Mouse (Mus musculus): ENCODE results near the gene Hist1h2bh.
A peak's percentile ranks its signal among the peaks of the same experiment; 100 is the strongest.
"Not testable (repeated sequence)": the region's sequence is repeated elsewhere in the genome, so short reads cannot be mapped to it uniquely, and the experiment has no call there.

The Hist1h2bh gene

GRCm38 (mm10) chr13:23551931-23552914 is 9.0 kb upstream of the Hist1h2bh start:
- DNase-seq (ENCODE audit: low spot score in 2 of 2), result no peak

- DNase-seq (ENCODE audit: low spot score in 2 of 2), result peak; percentile 85 to 90
These were observed 8.1 kb upstream of the Hist1h2bh start, which contains the start of gene Hist1h4f for GRCm38 (mm10) chr13:23551146-23551834. Gene Hist1h4f (minus strand): TSS chr13:23551648.

- no peak for DNase-seq (ENCODE audit: low spot score in 2 of 2)
These were observed 7.6 kb upstream of the Hist1h2bh start for GRCm38 (mm10) chr13:23550761-23551145.

- no peak for DNase-seq (ENCODE audit: low spot score in 2 of 2)
These were observed 3.5 kb upstream of the Hist1h2bh start for GRCm38 (mm10) chr13:23546694-23547093.

GRCm38 (mm10) chr13:23544787-23545120 is 1.6 kb upstream of the Hist1h2bh start:
- DNase-seq (ENCODE audit: low spot score in 2 of 2), result not testable (repeated sequence)

GRCm38 (mm10) chr13:23543965-23544786 is 984 bp upstream of the Hist1h2bh start, which contains the start of gene Hist1h3f:
Gene Hist1h3f (plus strand): TSS chr13:23544052.
- peak; percentile 67 to 77 for DNase-seq (ENCODE audit: low spot score in 2 of 2)

GRCm38 (mm10) chr13:23542225-23542980 is 789 bp downstream of the Hist1h2bh start:
- DNase-seq (ENCODE audit: low spot score in 2 of 2), result not testable (repeated sequence)

- no peak for DNase-seq (ENCODE audit: low spot score in 2 of 2)
These were observed 1.7 kb downstream of the Hist1h2bh start for GRCm38 (mm10) chr13:23541497-23541896.

- not testable (repeated sequence) for DNase-seq (ENCODE audit: low spot score in 2 of 2)
These were observed 3.4 kb downstream of the Hist1h2bh start for GRCm38 (mm10) chr13:23539821-23540220.

- DNase-seq (ENCODE audit: low spot score in 2 of 2), result no peak
These were observed 4.9 kb downstream of the Hist1h2bh start for GRCm38 (mm10) chr13:23538249-23538648.

GRCm38 (mm10) chr13:23537006-23537710 is 6.0 kb downstream of the Hist1h2bh start:
- DNase-seq (ENCODE audit: low spot score in 2 of 2), result no peak

GRCm38 (mm10) chr13:23536076-23536822 is 6.9 kb downstream of the Hist1h2bh start:
- no peak for DNase-seq (ENCODE audit: low spot score in 2 of 2)

- DNase-seq (ENCODE audit: low spot score in 2 of 2), result peak; percentile 73 to 82
These were observed 7.8 kb downstream of the Hist1h2bh start, which contains the start of gene Hist1h3g for GRCm38 (mm10) chr13:23535137-23536075. Gene Hist1h3g (plus strand): TSS chr13:23535422.

- no peak for DNase-seq (ENCODE audit: low spot score in 2 of 2)
These were observed 8.6 kb downstream of the Hist1h2bh start for GRCm38 (mm10) chr13:23534368-23535131.

GRCm38 (mm10) chr13:23533560-23534367 is 9.4 kb downstream of the Hist1h2bh start, which contains the start of gene Hist1h2af:
Gene Hist1h2af (plus strand): TSS chr13:23533906.
- peak; percentile 56 to 68 for DNase-seq (ENCODE audit: low spot score in 2 of 2)

GRCm38 (mm10) chr13:23532262-23533075 is 10.7 kb downstream of the Hist1h2bh start:
- DNase-seq (ENCODE audit: low spot score in 2 of 2), result no peak

All from spleen, postnatal 14 days (tissue).